Mouse (Mus musculus) myocyte (in vitro differentiated cells): ENCODE measurements at regions not wholly inside any gene's neighbourhood (a gene's known extent, or its start where the extent isn't known, plus 50 kb on each side); places are given as distances from the start of the nearest gene placed in this dataset.

ENCODE experiments used
- H3K27me3 ChIP-seq: one replicate; pipeline ENCODE4 v1.6.1; 2011; ENCODE audit not compliant: control insufficient read depth, insufficient read depth, insufficient read length
- H3K36me3 ChIP-seq: one replicate; pipeline ENCODE4 v1.6.1; 2011; ENCODE audit not compliant: control insufficient read depth, insufficient read depth
- H3K4me2 ChIP-seq: one replicate; pipeline ENCODE4 v1.6.1; 2011; ENCODE audit warnings: low read depth, control low read depth
- H3K4me3 ChIP-seq: one replicate; pipeline ENCODE4 v1.5.1; 2011; ENCODE audit warnings: mild to moderate bottlenecking, control low read depth, moderate library complexity
- H3K79me2 ChIP-seq: one replicate; pipeline ENCODE4 v1.6.1; 2011; ENCODE audit not compliant: control insufficient read depth, insufficient read depth
- H3ac ChIP-seq: one replicate; pipeline ENCODE4 v1.6.1; 2011; ENCODE audit not compliant: control insufficient read depth, insufficient read length
- CEBPB ChIP-seq: IDR thresholded peaks from 2 replicates; pipeline ENCODE4 v1.6.1; 2011; ENCODE audit warnings: mild to moderate bottlenecking, moderate library complexity; ENCODE audit not compliant: poor library complexity, insufficient read depth, severe bottlenecking
- E2F4 ChIP-seq: IDR thresholded peaks from one replicate; pipeline ENCODE4 v1.6.1; 2011; ENCODE audit warnings: mild to moderate bottlenecking, control low read depth, moderate library complexity; ENCODE audit not compliant: insufficient read depth
- MAX ChIP-seq: IDR thresholded peaks from one replicate; pipeline ENCODE4 v1.6.1; 2011; ENCODE audit warnings: low read depth, mild to moderate bottlenecking, control low read depth
- MYOD1 ChIP-seq, 3 experiments: IDR thresholded peaks; one replicate each; pipeline ENCODE4 v1.6.1; 2011; ENCODE audit warnings: control low read depth in 2 of 3, low read depth in 2 of 3, mild to moderate bottlenecking in 2 of 3, moderate library complexity in 1 of 3; ENCODE audit not compliant: insufficient read length in 2 of 3, control insufficient read depth in 1 of 3
- MYOG ChIP-seq, 3 experiments: IDR thresholded peaks; one replicate each; pipeline ENCODE4 v1.6.1; 2011; ENCODE audit warnings: control low read depth in 2 of 3, low read depth in 2 of 3, mild to moderate bottlenecking in 2 of 3; ENCODE audit not compliant: insufficient read length in 2 of 3, control insufficient read depth in 1 of 3, insufficient read depth in 1 of 3
- POLR2A ChIP-seq: IDR thresholded peaks from one replicate; pipeline ENCODE4 v1.6.1; 2011; ENCODE audit warnings: low read depth, mild to moderate bottlenecking, control low read depth, moderate library complexity; ENCODE audit not compliant: insufficient read length
- POLR2AphosphoS2 ChIP-seq: IDR thresholded peaks from one replicate; pipeline ENCODE4 v1.6.1; 2011; ENCODE audit warnings: low read depth, control low read depth; ENCODE audit not compliant: insufficient read length
- REST ChIP-seq: IDR thresholded peaks from one replicate; pipeline ENCODE4 v1.6.1; 2011; ENCODE audit warnings: mild to moderate bottlenecking, control low read depth, moderate library complexity; ENCODE audit not compliant: insufficient read depth, insufficient read length
- SRF ChIP-seq: IDR thresholded peaks from one replicate; pipeline ENCODE4 v1.6.1; 2011; ENCODE audit warnings: low read depth; ENCODE audit not compliant: control insufficient read depth, insufficient read length
- TCF12 ChIP-seq: IDR thresholded peaks from one replicate; pipeline ENCODE4 v1.6.1; 2011; ENCODE audit warnings: mild to moderate bottlenecking, control low read depth; ENCODE audit not compliant: poor library complexity, insufficient read depth, severe bottlenecking
- TCF3 ChIP-seq: IDR thresholded peaks from one replicate; pipeline ENCODE4 v1.6.1; 2011; ENCODE audit warnings: low read depth, control low read depth; ENCODE audit not compliant: insufficient read length
- USF1 ChIP-seq: IDR thresholded peaks from one replicate; pipeline ENCODE4 v1.6.1; 2011; ENCODE audit warnings: low read depth, mild to moderate bottlenecking, control low read depth, moderate library complexity

- no peak overlapping the region for H3ac ChIP-seq
- H3K79me2 ChIP-seq = no peaks in the 10 kb centered on the region
- H3K27me3 ChIP-seq = no peaks in the 10 kb centered on the region
- no peak for TF ChIP-seq TCF12
- TF ChIP-seq MYOD1 (IDR thresholded peaks at IDR 0.05; ENCODE audit: control insufficient read depth in 1 of 3, insufficient read length in 2 of 3, low read depth in 2 of 3) = no peak
- TF ChIP-seq MAX = no peak
- no peak for TF ChIP-seq REST
- TF ChIP-seq POLR2A = no peak
- TF ChIP-seq SRF = no peak
- TF ChIP-seq POLR2AphosphoS2 = no peak
- no peak for TF ChIP-seq CEBPB
- TF ChIP-seq TCF3 = no peak
- TF ChIP-seq MYOG (IDR thresholded peaks at IDR 0.05; ENCODE audit: control insufficient read depth in 1 of 3, insufficient read depth in 1 of 3, insufficient read length in 2 of 3, low read depth in 2 of 3) = no peak
- no peak overlapping the region for H3K4me3 ChIP-seq
- no peak overlapping the region for H3K4me2 ChIP-seq
- no peaks in the 10 kb centered on the region for H3K36me3 ChIP-seq
Measured at GRCm38 (mm10) chr10:119094166-119094565, 145.7 kb downstream of the Cand1 start.

DNA sequence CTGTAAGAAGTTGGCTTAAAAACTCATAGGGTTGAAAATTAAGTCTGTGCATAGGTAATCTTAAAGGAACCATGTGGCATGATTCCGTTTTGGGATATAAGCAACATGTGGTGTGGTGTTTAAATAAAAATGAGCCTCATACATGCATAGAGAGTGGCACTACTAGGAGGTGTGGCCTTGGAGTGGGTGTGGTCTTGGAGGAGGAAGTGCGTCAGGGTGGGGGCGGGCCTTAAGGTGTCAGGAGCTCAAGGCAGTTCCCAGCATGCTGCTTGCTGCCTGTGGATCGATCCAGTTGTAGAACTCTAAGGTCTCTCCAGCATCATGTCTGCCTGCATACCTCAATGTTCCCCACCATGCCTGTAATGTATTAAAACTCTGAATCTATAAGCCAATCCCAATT, 152.0 kb downstream of the Cand1 start:
- no peak overlapping the region for H3K4me2 ChIP-seq
- TF ChIP-seq POLR2A = no peak
- TF ChIP-seq TCF12 = no peak
- TF ChIP-seq USF1 = no peak
- TF ChIP-seq MYOG (IDR thresholded peaks at IDR 0.05; ENCODE audit: control insufficient read depth in 1 of 3, insufficient read depth in 1 of 3, insufficient read length in 2 of 3, low read depth in 2 of 3) = no peak
- TF ChIP-seq MAX = no peak
- no peak for TF ChIP-seq POLR2AphosphoS2
- no peak for TF ChIP-seq SRF
- TF ChIP-seq REST = no peak
- no peak for TF ChIP-seq E2F4
- TF ChIP-seq CEBPB = no peak
- TF ChIP-seq MYOD1 (IDR thresholded peaks at IDR 0.05; ENCODE audit: control insufficient read depth in 1 of 3, insufficient read length in 2 of 3, low read depth in 2 of 3) = no peak
- no peak for TF ChIP-seq TCF3
- H3ac ChIP-seq = no peak overlapping the region
- H3K4me3 ChIP-seq = no peak overlapping the region
- H3K27me3 ChIP-seq = no peaks in the 10 kb centered on the region
- H3K36me3 ChIP-seq = no peaks in the 10 kb centered on the region
- H3K79me2 ChIP-seq = no peaks in the 10 kb centered on the region

GRCm38 (mm10) chr10:119087071-119087665, 152.7 kb downstream of the Cand1 start:
- TF ChIP-seq CEBPB (no peak), MYOG (IDR thresholded peaks at IDR 0.05; ENCODE audit: control insufficient read depth in 1 of 3, insufficient read depth in 1 of 3, insufficient read length in 2 of 3, low read depth in 2 of 3) (peak in 1 of 3 experiments; percentile 50), MYOD1 (IDR thresholded peaks at IDR 0.05; ENCODE audit: control insufficient read depth in 1 of 3, insufficient read length in 2 of 3, low read depth in 2 of 3) (peak in 2 of 3 experiments; percentile 63 to 71)
- Histone ChIP-seq H3ac (no peak overlapping the region), H3K36me3 (no peaks in the 10 kb centered on the region)

DNA sequence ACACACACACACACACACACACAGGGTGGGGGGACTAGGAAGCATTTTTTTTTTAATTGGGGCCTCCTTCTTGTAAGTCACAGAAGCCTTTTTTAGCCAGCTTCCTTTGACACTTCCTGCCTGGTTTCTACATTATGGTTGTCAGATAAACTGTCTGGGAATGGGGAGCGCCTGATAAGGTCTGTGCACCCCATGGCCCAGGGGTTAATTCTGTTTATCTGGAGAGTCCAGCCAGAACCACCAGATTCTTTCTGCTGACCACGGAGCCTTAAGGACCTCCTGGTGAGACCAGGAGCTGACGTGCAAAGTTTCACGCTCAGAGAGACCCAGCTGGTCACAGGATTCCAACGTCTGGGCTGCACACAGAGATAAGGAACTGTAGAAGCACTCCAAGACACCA, 153.4 kb downstream of the Cand1 start:
- Histone ChIP-seq H3K27me3 (no peaks in the 10 kb centered on the region), H3K4me3 (no peak overlapping the region), H3K79me2 (no peaks in the 10 kb centered on the region), H3ac (no peak overlapping the region), H3K4me2 (no peak overlapping the region), H3K36me3 (no peaks in the 10 kb centered on the region)
- TF ChIP-seq POLR2A = no peak

More at GRCm38 (mm10) chr10:119087071-119087665, 152.7 kb downstream of the Cand1 start:
- Histone ChIP-seq H3K27me3 (no peaks in the 10 kb centered on the region), H3K4me3 (no peak overlapping the region), H3K4me2 (no peak overlapping the region), H3K79me2 (no peaks in the 10 kb centered on the region)

GRCm38 (mm10) chr10:119083431-119083830, 156.4 kb downstream of the Cand1 start:
- Histone ChIP-seq H3K27me3 (no peaks in the 10 kb centered on the region), H3K4me3 (no peak overlapping the region), H3K79me2 (no peaks in the 10 kb centered on the region), H3K4me2 (no peak overlapping the region), H3ac (no peak overlapping the region), H3K36me3 (no peaks in the 10 kb centered on the region)
- TF ChIP-seq POLR2A (no peak), TCF12 (no peak), SRF (no peak), TCF3 (no peak), MYOD1 (IDR thresholded peaks at IDR 0.05; ENCODE audit: control insufficient read depth in 1 of 3, insufficient read length in 2 of 3, low read depth in 2 of 3) (no peak), REST (no peak), USF1 (no peak), MYOG (IDR thresholded peaks at IDR 0.05; ENCODE audit: control insufficient read depth in 1 of 3, insufficient read depth in 1 of 3, insufficient read length in 2 of 3, low read depth in 2 of 3) (no peak), CEBPB (no peak), POLR2AphosphoS2 (no peak), E2F4 (no peak), MAX (no peak)
